In genomic region chr9:113670857-113671106, GRCm38 (mm10) we compare ENCODE assay signal across 24 mouse cellular contexts. TPM values are rescaled to one million over a fixed set of nuclear protein-coding genes. Genes with fewer than 3 reads are reported as not detected.
DNase-seq lines count a peak whose midpoint lies in the region; ATAC-seq and TF ChIP-seq lines count a peak whose summit lies in the region.
"Had no signal": no experiment of that assay in that cellular context is flagged by ENCODE, and none has a peak within 500 bp of the region (broad histone marks: within the 10 kb centered on the region; RNA-seq: fewer than 3 reads in every experiment).

No protein-coding gene starts in this region.

- peaks cover 84% of the 10 kb centered on the region for H3K36me3 ChIP-seq in embryonic facial prominence, embryonic 13.5 days
- peaks cover 90% of the 10 kb centered on the region for H3K36me3 ChIP-seq in embryonic facial prominence, embryonic 10.5 days (replicated peaks)
- peaks cover 21% of the 10 kb centered on the region for H3K36me3 ChIP-seq in ES-E14 (ENCODE audit: control insufficient read depth, insufficient read depth, low read length, poor library complexity, severe bottlenecking)

- DNase-seq in embryonic facial prominence, embryonic 10.5 days (ENCODE audit: low spot score) = no peak
- DNase-seq in ES-CJ7 (ENCODE audit: low read depth, low spot score) (peak; percentile 24), ES-E14 (ENCODE audit: low read depth, low spot score) (no peak), adipocyte (ENCODE audit: low spot score) (no peak)
- no peak for DNase-seq in frontal cortex, postnatal 14 days (ENCODE audit: low spot score in 2 of 2)
- DNase-seq: adrenal gland, adult 2 months; adrenal gland, adult 8-10 months; adrenal gland, postnatal 10 days; adrenal gland, postnatal 14 days; adrenal gland, postnatal 25 days; adrenal gland, postnatal 36 days; B cell, adult 2 months; cerebellum, adult 11 months; cerebellum, adult 11-12 months; cerebellum, adult 18-20 months; cerebellum, adult 2 months; cerebellum, adult 8-10 months; cerebellum, adult 9-10 months had no signal

- H3K4me1 ChIP-seq in embryonic facial prominence, embryonic 13.5 days = no peaks in the 10 kb centered on the region
- no peaks in the 10 kb centered on the region for H3K4me1 ChIP-seq in embryonic facial prominence, embryonic 10.5 days
- peaks cover 0 to 8% of the 10 kb centered on the region in 2 experiments; a peak in 1 of 4 replicates for H3K4me1 ChIP-seq in ES-E14 (ENCODE audit: control insufficient read depth in 2 of 2, insufficient read depth in 2 of 2, low read length in 2 of 2, poor library complexity in 1 of 2)

- no peak for ATAC-seq in embryonic facial prominence, embryonic 13.5 days (ENCODE audit: insufficient number of reproducible peaks, insufficient read depth, low FRiP score, low TSS enrichment, low read depth)
- ATAC-seq: activated CD4-positive, CD25-positive, alpha-beta regulatory T cell, adult 4 months; CD4-positive, CD25-positive, alpha-beta regulatory T cell, adult 4 months had no signal

- WGBS in embryonic facial prominence, embryonic 13.5 days = 95% methylated on average over 1 of the region's 1 CpGs
- 88% methylated on average over 1 of the region's 1 CpGs for WGBS in embryonic facial prominence, embryonic 10.5 days

- H3K4me3 ChIP-seq in embryonic facial prominence, embryonic 13.5 days = no peak overlapping the region
- no peak overlapping the region for H3K4me3 ChIP-seq in embryonic facial prominence, embryonic 10.5 days
- H3K4me3 ChIP-seq in ES-E14 (ENCODE audit: insufficient read depth in 1 of 2, low read depth in 1 of 2, low read length in 2 of 2, poor library complexity in 1 of 2, severe bottlenecking in 1 of 2) = no peak overlapping the region

- no peaks in the 10 kb centered on the region for H3K27me3 ChIP-seq in embryonic facial prominence, embryonic 13.5 days
- H3K27me3 ChIP-seq in embryonic facial prominence, embryonic 10.5 days (replicated peaks; ENCODE audit: low read depth, poor library complexity, severe bottlenecking) = no peaks in the 10 kb centered on the region
- H3K27me3 ChIP-seq: CH12.LX, Patski had no signal

- H3K27ac ChIP-seq in embryonic facial prominence, embryonic 13.5 days = peak overlapping the region; percentile 17; the same call in 1 of the 2 replicates
- H3K27ac ChIP-seq in embryonic facial prominence, embryonic 10.5 days (replicated peaks) = no peak overlapping the region
- no peak overlapping the region; the same call in 1 of the 2 replicates for H3K27ac ChIP-seq in ES-E14 (ENCODE audit: insufficient read depth, low read depth, low read length, poor library complexity, severe bottlenecking)

- no peak overlapping the region for H3K4me2 ChIP-seq in embryonic facial prominence, embryonic 13.5 days

- in situ Hi-C loops in ES-E14 (cut with MboI; ENCODE audit: low sequenced_read_pairs in 2 of 2, unreplicated experiment in 2 of 2) = no loop called here

- no peaks in the 10 kb centered on the region; the same call in 1 of the 2 replicates for H3K9me3 ChIP-seq in embryonic facial prominence, embryonic 13.5 days
- no peaks in the 10 kb centered on the region for H3K9me3 ChIP-seq in embryonic facial prominence, embryonic 10.5 days
- no peaks in the 10 kb centered on the region for H3K9me3 ChIP-seq in ES-E14 (ENCODE audit: control insufficient read depth, insufficient read depth, low read depth, low read length)
- H3K9me3 ChIP-seq: G1E had no signal

- H3K9ac ChIP-seq in embryonic facial prominence, embryonic 13.5 days = no peak overlapping the region
- no peak overlapping the region for H3K9ac ChIP-seq in ES-E14 (ENCODE audit: insufficient read depth, low read depth, low read length, poor library complexity, severe bottlenecking)

TF ChIP-seq in ES-E14, 5 proteins besides CTCF, POLR2A, EP300 and RAD21:
- TF ChIP-seq ZNF384 (IDR thresholded peaks at IDR 0.05; ENCODE audit: low read depth, low read length) (no peak), CHD2 (IDR thresholded peaks at IDR 0.05; ENCODE audit: low read depth, low read length) (0 out of 2 replicates have a peak, but pooled peaks have one; percentile 25), MAFK (IDR thresholded peaks at IDR 0.05; ENCODE audit: insufficient read depth, low read depth, low read length) (no peak), ZC3H11A (IDR thresholded peaks at IDR 0.05; ENCODE audit: borderline replicate concordance, low read depth, low read length) (no peak), HCFC1 (IDR thresholded peaks at IDR 0.05; ENCODE audit: borderline replicate concordance, insufficient read depth, low read length) (no peak)

RNA-seq across cellular contexts. Expression of gene Pdcd6ip, which starts 37.3 kb away (rescaled TPM):
- polyA plus RNA-seq in embryonic facial prominence, embryonic 13.5 days (2015; fragmentation: Nextera tagmentation; extraction: Ambion mirVana) = 55.5 and 60.5 TPM in 2 replicates
- 59.9 and 60.8 TPM in 2 replicates for polyA plus RNA-seq in embryonic facial prominence, embryonic 10.5 days (2016; fragmentation: Nextera tagmentation; extraction: Ambion mirVana)
- total RNA-seq in ES-E14 (2012; rRNA removed) = 26.2 and 28.4 TPM in 2 replicates
